Mouse (Mus musculus) megakaryocyte, embryonic 14.5 days (primary cell): ENCODE measurements at regions not wholly inside any gene's neighbourhood (a gene's known extent, or its start where the extent isn't known, plus 50 kb on each side); places are given as distances from the start of the nearest gene placed in this dataset.

Experiments
- FLI1 ChIP-seq: IDR thresholded peaks from 2 replicates; pipeline ENCODE4 v1.6.1; 2012; ENCODE audit warnings: low read length, inconsistent platforms, mixed read lengths
- GATA1 ChIP-seq: IDR thresholded peaks from 3 replicates; pipeline ENCODE4 v1.6.1; 2012; ENCODE audit warnings: mixed read lengths, low read length, inconsistent platforms, borderline replicate concordance

GRCm38 (mm10) chr2:45371268-45371667, 254.1 kb upstream of the Zeb2 start:
- no peak for TF ChIP-seq GATA1
- TF ChIP-seq FLI1 = no peak
